Mouse (Mus musculus) cerebellum, adult 9-10 months (tissue): ENCODE measurements around the gene 1190005I06Rik.

ENCODE experiments used
- DNase-seq: peaks from one replicate; pipeline ENCODE4 v3.0.0; 2022

The 1190005I06Rik gene

DNA sequence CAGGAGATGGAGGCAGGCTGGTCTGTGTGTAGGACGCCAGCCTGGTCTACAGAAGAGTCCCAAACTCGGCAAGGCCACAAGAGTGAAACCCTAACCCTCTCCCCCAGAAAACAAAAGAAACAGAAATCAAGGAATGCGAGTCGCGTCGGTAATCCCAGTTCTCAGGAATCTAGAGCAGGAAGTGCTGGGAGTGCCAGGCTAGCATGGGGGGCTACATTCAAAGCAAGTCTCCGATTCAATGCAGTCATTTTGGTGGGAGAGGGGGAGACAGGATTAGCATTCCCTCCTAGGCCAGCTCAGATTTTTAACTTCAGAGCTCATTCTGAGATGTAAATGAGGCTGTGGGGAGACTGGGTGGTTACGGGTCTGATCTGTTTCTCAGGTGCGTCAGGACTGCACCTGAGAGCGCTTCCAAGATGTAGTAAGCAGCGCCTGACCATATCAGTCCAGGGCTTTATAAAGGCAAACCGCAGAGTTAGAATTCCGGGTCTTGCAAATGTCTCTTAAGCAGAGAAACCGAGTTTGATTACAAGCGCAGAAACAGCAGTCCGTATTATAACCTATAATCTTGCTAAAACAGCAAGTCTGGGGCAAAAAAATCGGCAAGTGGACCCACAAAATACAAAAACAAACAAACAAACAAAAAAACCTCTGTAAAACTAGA is 19.5 kb upstream of the 1190005I06Rik start:
- peak; percentile 28 for DNase-seq

DNA sequence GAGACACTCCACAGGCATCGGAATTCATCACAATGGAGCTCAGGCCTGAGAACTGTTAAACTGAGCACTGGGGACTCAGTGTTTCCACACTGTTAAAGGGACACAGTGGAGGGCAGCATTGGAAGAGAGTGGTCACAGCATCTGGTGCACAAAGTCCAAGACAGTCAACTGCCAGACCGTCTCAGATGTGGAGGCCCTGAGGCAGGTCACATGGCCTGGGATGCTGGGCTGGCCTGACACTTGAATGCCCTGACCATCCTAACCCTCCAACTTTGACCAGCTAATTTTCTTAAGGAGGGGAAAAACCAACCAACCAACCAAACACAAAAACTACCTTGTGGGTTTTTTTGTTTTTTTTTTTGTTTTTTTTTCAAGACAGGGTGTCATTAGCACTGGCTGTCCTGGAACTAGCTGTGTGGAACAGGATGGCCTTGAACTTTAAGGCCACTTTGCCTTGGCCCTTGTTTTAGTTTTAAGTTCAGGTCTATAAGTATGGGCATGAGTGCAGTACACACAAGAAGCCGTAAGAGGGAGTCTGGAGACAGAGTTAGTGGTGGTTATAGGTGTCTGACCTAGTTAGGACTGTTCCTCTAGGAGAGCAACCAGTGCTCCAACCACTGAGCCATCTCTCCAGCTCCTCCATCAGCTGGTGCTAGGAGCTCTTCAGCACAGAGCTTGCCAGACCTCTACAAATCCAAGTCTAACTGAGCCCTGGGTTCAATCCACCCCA is 18.5 kb upstream of the 1190005I06Rik start:
- DNase-seq, result peak; percentile 31

DNA sequence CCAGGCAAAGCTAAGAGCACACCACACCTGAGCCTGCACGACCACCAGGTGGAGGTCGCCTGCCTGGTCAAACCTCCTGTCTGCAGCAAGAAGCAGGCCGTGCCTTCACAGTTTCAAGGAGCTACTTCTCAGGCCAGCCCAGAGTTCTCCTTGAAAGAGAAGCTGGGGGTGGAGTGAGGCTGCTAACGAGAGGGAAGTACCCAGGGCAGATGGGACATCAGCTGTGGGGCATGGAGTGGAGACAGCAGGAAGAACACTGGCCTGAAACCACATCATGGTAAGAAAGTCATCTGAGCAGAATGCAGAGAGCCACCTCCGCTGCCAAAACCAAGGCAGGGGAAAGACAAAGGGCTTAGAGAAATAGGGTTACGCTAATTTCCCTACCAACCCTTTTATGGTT is 17.1 kb upstream of the 1190005I06Rik start:
- DNase-seq, result no peak

DNA sequence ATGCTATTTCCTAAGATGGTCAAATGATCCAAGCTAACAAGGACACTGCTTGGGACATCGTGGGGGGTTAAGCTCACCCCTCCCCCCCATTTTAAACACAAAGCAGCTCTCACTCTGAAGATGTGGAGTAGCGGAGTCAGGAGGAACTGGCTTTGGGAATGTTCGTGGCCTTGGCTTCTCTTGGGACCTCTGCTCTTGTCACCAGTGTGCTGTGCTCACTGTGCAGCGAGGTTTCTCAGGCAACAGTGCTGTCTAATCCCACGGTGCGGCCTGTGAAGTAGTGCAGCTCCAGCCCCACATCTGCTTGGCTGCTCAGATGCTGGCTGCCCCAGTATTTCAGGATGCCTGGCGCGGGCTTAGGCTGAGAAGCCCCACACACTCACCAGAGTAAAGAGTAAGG is 10.0 kb upstream of the 1190005I06Rik start:
- DNase-seq, result no peak

DNA sequence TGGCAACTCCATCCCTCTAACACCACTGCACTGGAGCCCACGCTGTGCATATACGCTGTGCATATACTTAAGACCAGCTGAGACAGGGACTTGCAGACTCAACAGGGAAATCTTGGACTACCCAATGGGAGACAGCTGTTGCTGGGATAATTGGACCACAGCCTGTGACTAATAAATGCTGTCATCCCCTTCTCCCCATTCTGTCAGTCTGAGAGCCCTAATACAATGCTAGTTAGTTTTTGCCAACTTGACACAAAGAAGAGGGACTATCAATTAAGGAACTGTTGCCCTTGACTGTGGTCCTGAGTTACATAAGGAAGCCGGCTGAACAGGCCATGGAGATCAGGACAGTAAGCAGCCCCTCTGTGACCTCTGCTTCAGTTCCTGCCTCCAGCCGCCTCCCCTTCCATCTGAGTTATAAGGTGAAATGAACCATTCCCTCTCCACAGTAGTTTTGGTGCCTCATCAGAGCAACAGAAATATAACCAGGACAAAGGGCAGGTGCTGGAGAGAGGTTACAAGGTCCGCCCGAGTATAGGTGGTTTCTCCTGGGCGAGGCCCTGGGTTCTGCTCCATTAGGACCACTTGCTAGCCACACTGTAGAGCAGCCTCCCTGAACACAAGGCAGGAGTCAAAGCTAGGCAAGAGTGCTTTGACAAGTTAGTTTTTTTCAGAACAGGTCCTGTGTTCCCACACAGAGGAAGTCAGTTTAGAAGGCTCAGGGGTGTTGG is 9.1 kb upstream of the 1190005I06Rik start:
- no peak for DNase-seq

DNA sequence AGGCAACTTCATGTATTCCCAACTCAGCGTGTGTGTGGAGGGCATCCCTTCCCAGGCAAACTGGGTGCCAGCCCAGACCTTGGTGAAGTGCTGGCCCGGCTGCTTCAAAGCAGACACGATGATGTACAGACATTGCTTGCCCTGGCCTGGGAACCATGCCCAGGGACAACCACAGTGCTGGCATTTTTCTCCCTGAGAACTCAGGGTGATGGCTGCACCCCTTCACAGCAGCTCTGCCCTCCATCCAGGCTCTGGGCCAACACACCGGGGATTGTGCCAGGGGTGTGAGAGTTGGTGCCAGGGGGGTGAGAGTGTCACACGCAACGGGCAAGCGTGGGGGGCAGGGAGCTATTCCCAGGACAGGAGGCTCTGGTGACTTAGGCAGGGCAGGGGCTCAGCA is 2.8 kb downstream of the 1190005I06Rik start:
- peak; percentile 59 for DNase-seq

DNA sequence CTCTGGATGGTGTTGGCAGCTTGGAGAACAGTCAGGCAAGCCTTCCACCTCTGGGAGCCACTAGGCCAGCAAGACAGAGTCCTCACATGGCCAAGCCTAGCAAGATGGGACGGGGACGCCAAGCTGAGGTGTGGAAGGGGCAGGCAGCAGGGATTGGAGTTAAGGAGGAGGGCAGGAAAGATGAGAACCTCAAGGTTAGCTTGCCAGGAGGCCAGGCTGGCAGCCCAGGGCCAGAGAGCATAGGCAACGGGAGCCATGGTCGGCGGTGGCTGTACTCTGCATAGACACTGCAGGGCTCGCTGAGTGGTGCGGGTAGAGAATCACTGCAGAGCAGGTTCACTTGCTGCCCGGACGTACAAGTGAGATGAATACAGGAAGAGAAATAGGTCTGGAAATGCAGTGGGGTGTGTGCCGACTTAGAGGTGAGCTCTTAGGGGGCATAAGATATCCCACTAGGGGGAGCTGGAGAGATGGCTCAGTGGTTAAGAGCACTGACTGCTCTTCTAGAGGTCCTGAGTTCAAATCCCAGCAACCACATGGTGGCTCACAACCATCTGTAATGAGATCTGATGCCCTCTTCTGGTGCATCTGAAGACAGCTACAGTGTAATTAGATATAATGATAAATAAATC is 5.3 kb downstream of the 1190005I06Rik start:
- DNase-seq, result no peak

DNA sequence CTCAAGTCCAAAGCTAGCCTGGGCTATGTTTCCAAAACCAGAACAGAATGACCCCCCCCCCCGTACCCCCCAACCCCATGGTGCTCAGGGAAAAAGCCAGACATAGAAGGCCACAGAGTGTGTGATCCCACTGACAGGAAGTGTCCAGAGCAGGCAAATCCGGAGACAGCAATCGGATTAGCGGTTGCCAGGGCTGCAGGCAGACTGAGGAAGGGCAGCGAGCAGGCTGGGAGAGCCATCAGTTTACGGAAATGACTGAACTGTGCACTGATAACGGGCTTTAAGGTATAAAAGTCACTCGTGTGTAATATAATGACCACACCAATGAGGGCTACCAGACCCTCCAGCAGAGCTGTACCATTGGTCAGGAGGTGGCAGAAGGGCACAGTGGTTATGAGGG is 6.2 kb downstream of the 1190005I06Rik start:
- DNase-seq, result no peak

DNA sequence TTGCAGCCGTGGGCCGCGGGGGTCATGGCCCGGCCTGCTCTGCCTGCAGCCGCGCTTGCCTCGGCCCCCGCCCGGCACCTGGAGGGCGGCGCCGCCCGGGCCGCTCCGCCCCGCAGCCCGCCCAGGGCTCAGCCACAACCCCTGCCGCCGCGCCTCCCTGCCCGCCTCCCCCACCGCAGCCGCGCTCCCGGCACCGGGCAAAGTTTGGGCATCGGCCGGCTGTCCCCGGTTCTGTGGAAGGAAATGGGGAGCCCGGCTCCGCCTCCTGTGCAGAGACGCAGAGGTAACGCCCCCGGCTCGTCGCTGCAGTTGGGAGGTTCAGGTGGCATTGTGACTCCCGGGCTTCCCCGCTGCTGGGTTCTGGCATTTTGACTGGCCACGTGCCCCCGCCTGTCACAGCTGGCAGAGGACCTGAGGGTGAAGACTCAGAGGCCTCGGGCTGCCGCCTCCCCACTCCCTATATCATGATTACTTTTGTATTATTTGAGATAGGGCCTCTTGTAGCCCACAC is 13.0 kb downstream of the 1190005I06Rik start:
- no peak for DNase-seq

DNA sequence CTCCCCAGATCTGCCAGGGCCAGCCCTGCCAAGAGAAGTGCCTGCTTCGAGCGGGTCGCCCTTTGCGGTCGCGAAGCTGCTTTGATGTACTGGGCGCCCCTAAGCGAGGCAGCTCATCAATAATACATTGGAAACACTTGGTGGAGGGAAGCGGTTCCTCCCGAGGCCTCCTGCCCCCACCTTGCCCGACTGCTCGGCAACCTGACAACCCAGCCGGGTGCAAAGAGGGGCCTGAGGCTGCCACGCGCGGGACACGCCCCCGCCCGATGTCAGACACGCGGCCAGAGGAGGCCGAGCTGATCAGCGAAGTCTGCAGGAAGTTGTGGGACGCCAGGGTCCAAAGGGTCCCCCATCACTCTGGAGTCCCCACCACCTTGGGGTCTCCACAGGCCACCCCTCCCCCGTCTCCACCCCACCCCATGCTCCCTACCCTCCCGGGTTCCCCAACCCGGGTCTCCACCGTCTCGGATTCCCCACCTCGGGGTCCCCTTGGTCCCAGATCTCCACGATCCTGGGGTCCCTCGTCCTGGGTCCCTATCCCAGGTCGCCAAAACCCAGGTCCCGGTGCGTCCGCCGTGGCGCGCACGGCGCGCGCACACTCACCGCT is 13.7 kb downstream of the 1190005I06Rik start:
- DNase-seq, result no peak

DNA sequence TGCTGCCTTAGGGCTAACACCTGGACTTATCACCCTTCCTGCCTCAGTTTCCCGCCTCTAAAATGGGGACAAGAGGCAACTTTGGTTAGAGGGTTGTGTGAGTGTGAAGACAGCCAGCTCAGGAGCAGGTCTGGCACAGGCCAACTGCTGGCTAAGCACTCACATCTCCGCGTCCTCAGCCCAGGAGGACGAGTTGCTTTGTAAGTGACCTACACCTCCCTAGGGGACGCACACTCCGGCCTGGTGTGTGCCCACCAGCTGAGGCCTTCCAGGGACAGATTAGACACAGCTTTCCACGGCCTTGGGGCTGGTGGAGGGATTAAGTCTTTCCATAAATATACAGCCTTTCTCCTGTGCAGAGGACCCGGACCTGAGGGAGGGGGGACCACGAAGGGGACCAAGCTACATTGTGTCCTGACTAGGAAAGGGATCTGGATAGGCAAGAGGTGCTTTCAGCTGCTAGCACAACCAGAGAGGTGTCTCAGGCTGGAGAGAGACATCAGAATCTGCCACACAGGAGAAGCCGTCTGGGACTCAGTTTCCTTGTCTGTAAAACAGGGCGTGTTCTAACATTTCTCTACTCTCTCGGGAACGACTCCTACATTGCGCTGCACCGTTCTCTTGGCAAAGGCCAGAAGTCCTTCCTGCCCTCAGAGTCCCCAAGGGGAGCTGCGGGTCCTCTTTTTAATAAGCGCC is 14.3 kb downstream of the 1190005I06Rik start:
- no peak for DNase-seq

DNA sequence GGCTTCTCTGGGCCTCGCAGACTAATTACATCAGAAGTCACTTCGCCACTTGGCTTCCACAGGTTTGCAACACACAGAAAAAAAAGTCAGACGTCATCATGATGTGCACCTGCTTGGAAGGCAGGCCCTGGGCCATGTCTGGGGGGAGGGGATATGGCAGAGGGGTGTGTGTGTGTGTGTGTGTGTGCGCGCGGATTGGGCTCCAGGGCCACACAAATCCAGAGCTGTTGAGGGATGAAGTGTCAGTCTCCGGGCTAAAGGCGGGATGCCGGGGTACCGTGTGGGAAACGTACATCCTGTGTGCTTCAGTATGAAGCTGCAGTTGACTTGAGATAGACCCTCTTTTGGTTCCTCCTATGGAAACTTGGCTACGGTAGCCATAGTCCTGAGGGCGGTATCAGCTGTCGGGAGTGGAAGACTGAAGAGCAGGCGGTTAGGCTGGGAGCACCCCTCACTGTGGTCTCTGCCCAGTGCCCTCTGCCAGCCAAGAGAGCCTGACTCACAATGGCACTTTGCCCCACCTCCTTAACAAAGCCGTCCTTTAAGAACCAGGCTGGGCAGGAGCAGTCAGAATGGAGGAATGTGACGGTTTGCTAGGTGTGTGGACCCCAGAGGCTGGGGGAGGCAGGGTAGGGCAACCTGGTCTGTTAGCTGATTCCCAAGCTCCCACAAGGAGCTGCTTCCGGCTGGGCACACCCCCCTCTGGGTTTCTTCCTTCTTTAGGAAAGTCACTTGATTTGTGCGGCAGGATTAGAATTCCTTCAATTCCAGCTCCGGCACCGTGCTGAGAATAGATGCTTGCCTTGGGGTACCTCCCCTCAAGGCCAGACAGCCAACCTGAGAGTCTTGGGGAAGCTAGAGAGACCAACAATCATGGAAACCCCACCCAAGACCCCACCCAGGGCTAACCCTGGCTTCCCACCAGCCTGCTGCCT is 15.7 kb downstream of the 1190005I06Rik start:
- no peak for DNase-seq

DNA sequence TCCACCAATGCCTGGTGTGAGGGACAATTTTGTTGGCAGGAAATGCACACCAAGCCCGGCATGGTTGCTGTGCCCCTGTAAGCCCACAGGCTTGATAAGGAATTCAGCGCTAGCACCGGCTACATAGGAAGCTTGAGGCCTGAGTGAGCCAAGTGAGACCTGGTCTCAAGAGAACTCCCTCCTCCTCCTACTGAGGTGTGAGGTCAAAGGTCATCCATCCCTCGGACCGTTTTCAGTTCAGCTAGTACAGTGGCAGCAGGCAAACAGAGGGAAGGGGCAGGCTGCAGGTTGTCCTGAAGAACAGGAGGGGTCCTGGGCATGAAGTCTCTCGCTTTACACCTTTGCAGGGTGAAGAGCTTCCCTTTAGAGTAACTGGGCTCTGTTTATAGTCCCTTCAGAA is 16.6 kb downstream of the 1190005I06Rik start:
- DNase-seq, result no peak

DNA sequence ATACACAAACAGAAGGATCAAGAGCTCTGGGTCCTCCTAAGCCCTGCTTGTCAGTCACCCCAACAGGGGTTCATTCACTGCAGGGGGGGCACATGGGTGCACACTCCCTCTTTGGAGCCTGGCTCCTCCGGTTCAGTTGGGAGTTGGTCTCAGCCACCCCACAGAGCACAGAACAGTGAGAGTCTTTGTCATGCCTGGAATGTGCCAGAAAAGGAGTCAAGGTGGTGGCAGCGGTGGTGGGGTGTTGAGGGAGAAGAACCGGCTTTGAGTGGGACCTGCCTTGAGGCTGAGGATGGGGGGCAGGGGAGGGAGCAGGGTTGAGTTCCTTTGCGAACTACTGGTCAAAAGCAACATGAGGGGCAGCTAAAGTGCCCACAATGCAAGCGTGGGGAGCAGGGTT is 17.4 kb downstream of the 1190005I06Rik start:
- DNase-seq, result no peak

DNA sequence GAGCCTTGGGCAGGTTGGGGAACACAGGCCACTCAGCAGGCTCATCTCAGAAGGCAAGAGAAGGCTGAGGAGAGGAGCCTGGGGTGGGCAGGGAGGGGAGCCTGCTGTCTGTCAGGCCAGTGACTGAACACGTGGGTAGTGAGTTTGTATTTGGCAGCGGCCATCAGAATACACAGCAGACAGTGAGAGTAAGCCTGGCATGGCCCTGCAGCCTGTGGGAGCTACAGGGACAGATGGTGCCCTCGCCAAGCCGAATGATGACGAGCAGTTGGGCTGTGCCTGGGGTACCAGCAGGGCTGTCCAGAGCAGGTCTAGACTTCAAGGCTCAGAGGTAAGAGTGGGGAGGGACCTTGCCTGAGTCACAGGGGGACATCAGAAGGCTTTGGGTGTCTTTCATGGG is 20.1 kb downstream of the 1190005I06Rik start:
- DNase-seq, result peak; percentile 76

DNA sequence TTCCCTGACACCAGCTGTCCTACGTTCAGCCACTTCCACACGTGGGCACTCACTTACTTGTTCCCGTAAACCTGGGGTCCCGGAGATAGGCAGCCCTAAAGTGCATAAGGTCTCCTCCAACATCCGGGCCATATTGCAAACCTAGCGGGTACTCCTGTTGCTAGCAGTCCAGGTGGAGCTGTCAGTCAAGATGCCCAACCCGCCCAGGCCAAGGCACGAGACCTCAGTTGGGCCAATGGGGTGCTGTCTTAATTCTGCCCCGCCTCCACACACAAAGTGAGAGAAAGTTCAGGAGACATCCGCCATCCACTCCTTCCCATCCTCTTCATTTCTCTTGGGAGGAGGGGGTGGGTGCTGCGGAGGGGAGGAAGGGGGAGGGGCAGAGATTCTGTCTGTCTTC is 21.0 kb downstream of the 1190005I06Rik start:
- DNase-seq, result no peak

DNA sequence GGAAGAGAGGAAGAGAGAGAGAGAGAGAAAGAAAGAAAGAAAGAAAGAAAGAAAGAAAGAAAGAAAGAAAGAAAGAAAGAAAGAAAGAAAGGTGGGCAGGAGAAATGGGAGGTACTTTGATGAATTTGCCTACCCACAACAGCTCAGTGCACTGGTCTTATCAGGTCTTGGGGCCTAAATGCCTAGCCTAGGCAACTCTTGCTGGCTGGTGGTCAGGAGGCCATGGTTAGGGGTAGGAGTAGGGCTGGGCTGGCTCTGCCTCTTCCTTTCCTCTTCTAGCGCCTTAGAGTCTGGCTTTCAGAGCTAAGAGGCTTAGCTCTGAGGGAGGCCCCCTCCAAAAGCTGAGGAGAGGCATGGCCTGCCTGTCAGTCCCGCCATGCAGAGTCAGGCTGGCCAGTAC is 23.8 kb downstream of the 1190005I06Rik start:
- DNase-seq, result no peak

DNA sequence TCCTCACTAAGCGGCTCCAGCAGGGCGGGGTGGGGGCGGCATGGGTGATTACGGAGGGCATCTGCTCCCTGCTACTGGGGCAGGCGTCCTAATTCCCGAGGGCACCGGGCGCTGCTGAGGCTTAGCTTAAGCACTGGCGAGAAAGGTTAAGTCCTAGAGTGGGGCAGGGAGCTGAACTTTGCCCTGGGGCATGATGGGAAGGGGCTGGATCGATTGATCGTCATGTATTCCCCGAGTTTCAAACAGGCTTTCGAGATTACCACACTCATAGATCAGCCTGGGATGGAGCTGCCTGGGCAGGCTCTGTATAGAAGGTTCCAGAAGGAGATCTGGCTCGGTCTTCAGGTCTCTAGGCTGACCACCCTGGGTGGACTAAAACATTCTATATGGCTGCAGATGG is 25.3 kb downstream of the 1190005I06Rik start:
- no peak for DNase-seq

DNA sequence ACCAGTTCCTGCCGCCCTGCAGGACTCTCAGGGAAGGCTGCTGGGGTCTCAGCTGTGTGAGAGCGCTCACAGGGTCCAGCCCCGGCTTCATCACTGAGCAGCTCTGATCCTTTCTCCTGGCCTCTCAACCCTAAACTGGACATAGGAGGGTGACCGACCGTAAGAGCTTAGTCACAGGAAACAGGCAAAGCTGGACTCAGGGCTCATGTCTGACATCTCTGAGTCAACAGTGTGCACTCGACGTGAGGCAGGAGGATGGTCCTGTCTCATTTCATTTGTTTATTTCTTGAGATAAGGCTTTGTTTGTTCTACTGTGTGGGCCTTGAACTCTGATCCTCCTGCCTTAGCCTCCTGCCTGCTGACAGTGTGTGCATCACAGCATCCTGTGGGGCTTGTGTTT is 27.0 kb downstream of the 1190005I06Rik start:
- no peak for DNase-seq

DNA sequence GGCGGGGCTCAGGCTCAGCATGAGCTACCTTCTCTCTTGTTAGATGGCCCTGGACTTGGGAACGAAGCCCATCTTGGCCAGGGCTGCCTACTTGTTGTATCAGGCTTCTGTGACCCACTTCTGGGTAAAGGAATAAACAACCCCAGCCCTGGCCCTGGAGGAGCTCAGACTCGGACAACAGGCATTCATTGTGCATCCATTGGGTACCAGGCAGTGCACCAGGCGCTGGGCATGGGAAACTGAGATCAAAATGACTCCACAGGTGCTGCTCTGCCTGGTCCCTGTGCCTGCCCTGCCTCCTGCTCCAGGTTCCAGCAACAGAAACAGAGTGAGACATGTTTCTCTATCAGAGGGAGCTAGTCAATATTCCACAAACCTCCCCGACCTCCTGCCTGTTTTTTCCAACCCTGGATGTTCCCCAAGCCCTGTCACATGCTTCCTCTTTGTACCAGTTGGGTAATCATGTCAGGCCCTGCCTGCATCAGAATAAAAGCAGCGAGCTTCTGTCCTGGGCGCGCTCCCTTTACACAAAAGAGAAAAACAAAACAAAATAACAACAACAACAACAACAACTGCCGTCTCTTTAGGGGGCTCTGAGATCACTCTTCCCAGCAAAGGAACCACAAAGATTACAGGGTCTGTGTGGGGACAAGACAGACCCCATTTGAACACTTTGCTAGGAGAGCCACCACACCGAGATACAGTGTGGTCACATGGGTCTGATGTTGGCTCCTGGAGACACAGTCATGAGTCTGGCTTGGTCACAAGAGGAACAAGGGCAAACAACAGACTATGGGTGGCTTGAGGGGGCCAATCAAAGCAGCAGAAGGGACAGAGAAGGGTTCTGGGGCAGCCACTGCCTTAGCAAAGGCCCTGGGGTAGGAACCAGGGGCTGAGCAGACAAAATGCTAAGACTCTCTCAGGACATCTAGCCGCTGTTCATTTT is 27.9 kb downstream of the 1190005I06Rik start:
- no peak for DNase-seq
